Comparison of ENCODE assay signal across 23 mouse cellular contexts in the genomic region with DNA sequence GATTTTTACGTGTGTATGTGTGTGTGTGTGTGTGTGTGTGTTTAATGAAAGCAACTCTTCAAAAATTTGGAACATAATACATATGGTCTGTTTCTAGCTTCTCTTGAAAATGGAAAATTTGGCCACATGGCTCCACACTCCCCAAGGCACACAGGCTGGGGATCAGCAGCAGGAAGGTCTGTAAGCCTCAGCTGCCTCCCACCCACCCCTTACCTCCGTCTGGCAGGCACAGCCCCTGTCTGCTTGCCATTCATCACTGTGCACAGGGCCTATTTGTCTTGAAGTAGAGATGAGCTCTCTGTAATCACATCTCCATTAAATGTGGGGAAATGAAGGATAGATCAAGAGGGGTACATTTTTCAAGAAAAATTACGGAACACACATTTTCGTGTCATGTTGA.
A peak's percentile ranks its signal among the peaks of the same experiment; 100 is the strongest.
DNase-seq lines count a peak whose midpoint lies in the region; ATAC-seq and TF ChIP-seq lines count a peak whose summit lies in the region.
"Had no signal": no experiment of that assay in that cellular context is flagged by ENCODE, and none has a peak within 500 bp of the region (broad histone marks: within the 10 kb centered on the region; RNA-seq: fewer than 3 reads in every experiment).

No protein-coding gene starts in this region.

- H3K4me3 ChIP-seq in forebrain, embryonic 12.5 days (replicated peaks) = no peak overlapping the region
- no peak overlapping the region for H3K4me3 ChIP-seq in forebrain, embryonic 11.5 days (ENCODE audit: low read depth, low read length)
- no peak overlapping the region for H3K4me3 ChIP-seq in hindbrain, embryonic 12.5 days
- no peak overlapping the region for H3K4me3 ChIP-seq in hindbrain, embryonic 10.5 days
- no peak overlapping the region for H3K4me3 ChIP-seq in stomach, embryonic 14.5 days (ENCODE audit: low read depth, low read length)
- no peak overlapping the region for H3K4me3 ChIP-seq in stomach, postnatal 0 days (ENCODE audit: low read depth, low read length)
- H3K4me3 ChIP-seq: myocyte had no signal

- no peak overlapping the region for H3K4me2 ChIP-seq in forebrain, embryonic 12.5 days
- no peak overlapping the region for H3K4me2 ChIP-seq in forebrain, embryonic 11.5 days (ENCODE audit: low read depth, low read length, severe bottlenecking)
- H3K4me2 ChIP-seq in hindbrain, embryonic 12.5 days (replicated peaks) = no peak overlapping the region
- H3K4me2 ChIP-seq in stomach, embryonic 14.5 days (replicated peaks; ENCODE audit: low read depth, low read length) = no peak overlapping the region
- no peak overlapping the region for H3K4me2 ChIP-seq in stomach, postnatal 0 days (replicated peaks; ENCODE audit: low read depth)

- no peaks in the 10 kb centered on the region for H3K9me3 ChIP-seq in forebrain, embryonic 12.5 days
- H3K9me3 ChIP-seq in forebrain, embryonic 11.5 days (ENCODE audit: control insufficient read depth, low read length) = no peaks in the 10 kb centered on the region
- H3K9me3 ChIP-seq in hindbrain, embryonic 12.5 days (replicated peaks) = no peaks in the 10 kb centered on the region
- no peaks in the 10 kb centered on the region for H3K9me3 ChIP-seq in hindbrain, embryonic 10.5 days
- no peaks in the 10 kb centered on the region for H3K9me3 ChIP-seq in stomach, embryonic 14.5 days (ENCODE audit: control insufficient read depth, low read depth, low read length)
- H3K9me3 ChIP-seq in stomach, postnatal 0 days (ENCODE audit: control insufficient read depth, low read length) = no peaks in the 10 kb centered on the region

- no peak overlapping the region for H3K9ac ChIP-seq in forebrain, embryonic 12.5 days
- H3K9ac ChIP-seq in forebrain, embryonic 11.5 days (ENCODE audit: low read length) = no peak overlapping the region
- no peak overlapping the region for H3K9ac ChIP-seq in hindbrain, embryonic 12.5 days
- no peak overlapping the region for H3K9ac ChIP-seq in stomach, embryonic 14.5 days (replicated peaks; ENCODE audit: low read depth, low read length)
- no peak overlapping the region for H3K9ac ChIP-seq in stomach, postnatal 0 days (ENCODE audit: low read length)
- H3K9ac ChIP-seq: liver, embryonic 14.5 days had no signal

- TF ChIP-seq EP300 in stomach, postnatal 0 days (optimal IDR thresholded peaks at IDR 0.05) = no peak

- TF ChIP-seq CTCF in stomach, postnatal 0 days (IDR thresholded peaks at IDR 0.05; ENCODE audit: low read depth) = no peak

- peak overlapping the region; percentile 36; the same call in 1 of the 2 replicates for H3K27ac ChIP-seq in forebrain, embryonic 12.5 days
- no peak overlapping the region for H3K27ac ChIP-seq in forebrain, embryonic 11.5 days (ENCODE audit: low read depth, low read length)
- peak overlapping the region; percentile 49 for H3K27ac ChIP-seq in hindbrain, embryonic 12.5 days
- no peak overlapping the region for H3K27ac ChIP-seq in hindbrain, embryonic 10.5 days
- no peak overlapping the region for H3K27ac ChIP-seq in stomach, embryonic 14.5 days (ENCODE audit: low read length)
- no peak overlapping the region for H3K27ac ChIP-seq in stomach, postnatal 0 days (replicated peaks)
- H3K27ac ChIP-seq: liver, embryonic 14.5 days; macrophage had no signal

- H3K27me3 ChIP-seq in forebrain, embryonic 12.5 days = no peaks in the 10 kb centered on the region
- H3K27me3 ChIP-seq in forebrain, embryonic 11.5 days (ENCODE audit: control insufficient read depth, insufficient read depth, low read length) = no peaks in the 10 kb centered on the region
- H3K27me3 ChIP-seq in hindbrain, embryonic 12.5 days = no peaks in the 10 kb centered on the region
- H3K27me3 ChIP-seq in hindbrain, embryonic 10.5 days (ENCODE audit: insufficient read depth, poor library complexity, severe bottlenecking) = no peaks in the 10 kb centered on the region
- H3K27me3 ChIP-seq in stomach, embryonic 14.5 days (ENCODE audit: control insufficient read depth, insufficient read depth, low read length) = no peaks in the 10 kb centered on the region
- no peaks in the 10 kb centered on the region for H3K27me3 ChIP-seq in stomach, postnatal 0 days (ENCODE audit: control insufficient read depth, insufficient read depth, low read length)

- 76% methylated on average over 4 of the region's 4 CpGs for WGBS in forebrain, embryonic 12.5 days
- WGBS in forebrain, embryonic 11.5 days = 78% methylated on average over 4 of the region's 4 CpGs
- 62% methylated on average over 4 of the region's 4 CpGs for WGBS in hindbrain, embryonic 12.5 days
- 74% methylated on average over 4 of the region's 4 CpGs for WGBS in hindbrain, embryonic 10.5 days
- WGBS in stomach, embryonic 14.5 days = 22% methylated on average over 4 of the region's 4 CpGs
- WGBS in stomach, postnatal 0 days = 44% methylated on average over 4 of the region's 4 CpGs

- no peak for DNase-seq in forebrain, embryonic 11.5 days (ENCODE audit: low spot score)
- no peak for DNase-seq in hindbrain, embryonic 10.5 days (ENCODE audit: low spot score)
- DNase-seq in stomach, postnatal 0 days (ENCODE audit: low spot score) = no peak
- DNase-seq in left cerebral cortex, adult 9 months (ENCODE audit: low spot score in 2 of 2) = no peak
- DNase-seq: adrenal gland, adult 2 months; adrenal gland, postnatal 36 days; cerebellum, adult 2 months; cerebellum, postnatal 25 days; kidney, adult 11 months; kidney, postnatal 14 days; layer of hippocampus, adult 9-11 months; liver; lung, adult 2 months; lung, postnatal 10 days; right cerebral cortex, postnatal 4 days had no signal

- peaks cover 39% of the 10 kb centered on the region for H3K4me1 ChIP-seq in forebrain, embryonic 12.5 days
- peaks cover 4% of the 10 kb centered on the region for H3K4me1 ChIP-seq in forebrain, embryonic 11.5 days (replicated peaks; ENCODE audit: control insufficient read depth, insufficient read depth, low read length)
- H3K4me1 ChIP-seq in hindbrain, embryonic 12.5 days = peaks cover 38% of the 10 kb centered on the region
- peaks cover 37% of the 10 kb centered on the region for H3K4me1 ChIP-seq in hindbrain, embryonic 10.5 days (replicated peaks)
- H3K4me1 ChIP-seq in stomach, embryonic 14.5 days (ENCODE audit: control insufficient read depth, insufficient read depth, low read length) = peaks cover 3% of the 10 kb centered on the region; the same call in 1 of the 2 replicates
- H3K4me1 ChIP-seq in stomach, postnatal 0 days (replicated peaks; ENCODE audit: control insufficient read depth, insufficient read depth) = no peaks in the 10 kb centered on the region; the same call in 1 of the 2 replicates

- 0 out of 2 replicates have a peak, but pooled peaks have one; percentile 42 for ATAC-seq in forebrain, embryonic 12.5 days (ENCODE audit: low FRiP score)
- ATAC-seq in forebrain, embryonic 11.5 days (replicated peaks; ENCODE audit: low FRiP score) = no peak
- peak; percentile 79 for ATAC-seq in hindbrain, embryonic 12.5 days (ENCODE audit: low FRiP score)
- ATAC-seq in stomach, embryonic 14.5 days (ENCODE audit: insufficient number of reproducible peaks, insufficient read depth, low FRiP score, low read depth) = peak; percentile 49; the same call in 1 of the 2 replicates
- ATAC-seq in stomach, postnatal 0 days (ENCODE audit: low FRiP score, low TSS enrichment) = no peak
- no peak for ATAC-seq in inflammation-experienced regulatory T-cells, adult 6 months
- ATAC-seq: activated CD4-positive, CD25-positive, alpha-beta regulatory T cell, adult 4 months had no signal

- H3K36me3 ChIP-seq in forebrain, embryonic 12.5 days (replicated peaks) = no peaks in the 10 kb centered on the region
- no peaks in the 10 kb centered on the region for H3K36me3 ChIP-seq in forebrain, embryonic 11.5 days (ENCODE audit: control insufficient read depth, insufficient read depth, low read length)
- no peaks in the 10 kb centered on the region for H3K36me3 ChIP-seq in hindbrain, embryonic 12.5 days
- H3K36me3 ChIP-seq in hindbrain, embryonic 10.5 days = no peaks in the 10 kb centered on the region
- H3K36me3 ChIP-seq in stomach, embryonic 14.5 days (ENCODE audit: control insufficient read depth, insufficient read depth, low read length) = no peaks in the 10 kb centered on the region
- no peaks in the 10 kb centered on the region for H3K36me3 ChIP-seq in stomach, postnatal 0 days (ENCODE audit: control insufficient read depth, insufficient read depth, low read length)

Comparison
In these comparisons a context has a peak if more than half of its experiments do, and no peak if none do; other contexts are left out.
1. ATAC-seq: peak in forebrain, embryonic 12.5 days (single experiment), hindbrain, embryonic 12.5 days (single experiment) and stomach, embryonic 14.5 days (single experiment); none in forebrain, embryonic 11.5 days (single experiment), stomach, postnatal 0 days (single experiment) and inflammation-experienced regulatory T-cells, adult 6 months (single experiment).
2. H3K27ac ChIP-seq: peak in forebrain, embryonic 12.5 days (single experiment) and hindbrain, embryonic 12.5 days (single experiment); none in forebrain, embryonic 11.5 days (single experiment), hindbrain, embryonic 10.5 days (single experiment), stomach, embryonic 14.5 days (single experiment) and stomach, postnatal 0 days (single experiment).